Mouse (Mus musculus) gastrocnemius, adult 2 months (tissue): ENCODE results near the gene Ccl8. TPM values are rescaled to one million over a fixed set of nuclear protein-coding genes. Genes with fewer than 3 reads are reported as not detected.

Experiments used
- DNase-seq: peaks from one replicate; pipeline ENCODE4 v3.0.0; 2022
- H3K27ac ChIP-seq: fragments of 200-600 bp; 2 replicates; pipeline ENCODE4 v1.8.1; 2022; ENCODE audit warnings: mild to moderate bottlenecking
- H3K4me3 ChIP-seq: fragments of 200-600 bp; 2 replicates; pipeline ENCODE4 v1.8.1; 2022; ENCODE audit warnings: mild to moderate bottlenecking, moderate library complexity
- CTCF ChIP-seq: fragments of 200-600 bp; IDR thresholded peaks from 2 replicates; pipeline ENCODE4 v1.8.1; 2022; ENCODE audit warnings: antibody characterized with exemption, mild to moderate bottlenecking, moderate library complexity
- intact Hi-C: fragments of 180-260 bp; cut with DNase I; formaldehyde crosslinking; loops from one replicate; pipeline ENCODE4 v1.15.1; 2025
- long read RNA-seq, 2 experiments: library from polyadenylated mRNA; stranded (forward); transcript quantifications; one replicate each; pipeline ENCODE4 v2.0.0; 2021
- total RNA-seq, 2 experiments: library from RNA; stranded (reverse); gene quantifications; 2 replicates each; pipeline ENCODE4 v1.2.3; 2021

The Ccl8 gene
- not detected for total RNA-seq
- long read RNA-seq, experiment 1 = 0 reads
- long read RNA-seq, experiment 2 = 0 reads

DNA sequence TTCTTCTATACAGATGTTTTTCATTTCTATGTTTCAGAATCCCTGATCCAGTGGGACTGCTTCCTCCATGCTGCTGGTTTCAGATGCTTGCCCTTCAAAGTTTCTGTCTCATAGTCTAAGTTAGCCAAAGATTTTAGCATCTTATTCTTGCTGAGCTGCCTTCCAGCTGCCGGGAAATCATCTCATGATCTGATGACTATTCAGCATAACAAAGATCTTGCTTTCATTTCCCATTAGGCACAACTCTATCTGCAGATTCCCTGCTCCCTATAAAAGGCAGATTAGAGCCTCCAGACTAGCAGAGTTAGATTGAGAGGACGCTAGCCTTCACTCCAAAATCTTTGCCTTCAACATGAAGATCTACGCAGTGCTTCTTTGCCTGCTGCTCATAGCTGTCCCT lies at the start of gene Ccl8:
TSS of gene Ccl8 (plus strand) at position 301 of the 400 bp plus-strand sequence.
- Histone ChIP-seq H3K27ac (peak within 1 kb of the TSS; percentile 63), H3K4me3 (no peak within 1 kb of the TSS)
- intact Hi-C loops = no loop called here
- no peak for TF ChIP-seq CTCF
- no peak for DNase-seq

DNA sequence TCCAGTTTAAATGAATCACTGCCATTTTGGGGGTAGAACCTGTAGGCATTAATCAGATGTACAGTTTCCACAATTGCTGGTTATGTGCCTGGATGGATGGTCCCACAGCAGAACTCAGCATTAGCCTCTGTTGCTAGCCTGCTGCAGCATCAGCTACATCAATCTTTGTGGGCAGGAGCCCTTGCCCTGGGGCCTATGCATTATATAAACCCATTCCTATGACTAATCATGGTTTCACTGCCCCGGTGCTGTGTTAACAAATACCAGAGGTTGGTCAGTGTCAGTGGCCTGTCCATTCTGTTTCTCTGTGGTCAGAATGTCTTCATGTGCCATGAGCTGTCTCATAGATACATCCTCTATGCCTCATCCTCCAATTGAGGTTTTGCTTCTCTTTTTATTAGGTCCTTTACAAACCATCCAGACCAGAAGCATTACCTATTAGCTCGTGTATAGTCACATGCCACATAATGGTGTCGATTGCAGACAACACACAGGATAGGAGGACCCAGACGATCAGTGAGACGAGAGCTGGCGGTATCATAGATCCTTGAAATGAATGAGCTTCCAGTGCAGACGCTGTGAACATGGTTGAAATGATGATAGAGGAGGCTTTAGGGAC lies 47.9 kb upstream of the Ccl8 start:
- intact Hi-C loops = no loop called here
- no peak overlapping the region for H3K27ac ChIP-seq
- DNase-seq = no peak
- no peak overlapping the region for H3K4me3 ChIP-seq
- no peak for TF ChIP-seq CTCF

DNA sequence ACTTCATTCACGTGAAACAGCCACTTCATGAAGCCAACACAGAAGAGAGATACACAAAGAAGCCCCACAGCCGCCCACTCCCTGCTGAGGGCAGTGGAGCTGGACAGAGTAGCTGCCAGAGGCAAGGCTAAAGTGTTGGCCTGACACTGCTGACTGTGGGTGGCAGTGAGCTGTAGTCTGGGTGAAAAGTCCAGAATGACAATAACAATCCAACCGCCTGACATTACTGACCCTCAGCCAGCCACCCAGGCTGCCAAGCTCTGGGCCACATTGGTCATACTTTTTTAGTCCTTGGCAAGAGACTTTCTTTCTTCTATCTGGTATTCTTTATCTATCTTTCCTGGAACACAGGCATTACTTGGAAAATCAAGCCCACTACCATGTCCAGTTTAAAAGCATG lies 43.9 kb upstream of the Ccl8 start:
- intact Hi-C loops = no loop called here
- TF ChIP-seq CTCF = no peak
- peak; percentile 32 for DNase-seq
- no peak overlapping the region for H3K27ac ChIP-seq
- no peak overlapping the region for H3K4me3 ChIP-seq

DNA sequence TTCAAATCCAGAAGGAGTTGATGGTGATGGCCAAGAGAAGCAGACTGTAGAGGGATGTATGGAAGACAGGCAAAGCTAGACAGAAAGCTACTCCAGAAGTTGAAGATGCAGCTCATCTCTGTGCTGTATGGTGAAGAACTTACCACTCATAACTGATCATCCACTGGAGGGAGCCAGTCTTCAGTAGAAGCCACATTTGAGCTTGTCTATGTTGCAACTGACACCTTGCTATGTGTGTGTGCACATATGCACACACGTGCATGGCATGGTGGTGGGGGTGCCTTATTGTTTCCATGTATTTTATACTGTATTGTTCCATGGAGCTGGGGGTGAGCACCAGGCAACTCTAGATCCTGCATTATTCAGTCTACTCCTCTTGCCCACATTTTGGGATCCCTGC lies 42.6 kb upstream of the Ccl8 start:
- no peak overlapping the region for H3K27ac ChIP-seq
- no peak for DNase-seq
- TF ChIP-seq CTCF = peak; percentile 22; the same call in 1 of the 2 replicates
- H3K4me3 ChIP-seq = no peak overlapping the region
- intact Hi-C loops = no loop called here

DNA sequence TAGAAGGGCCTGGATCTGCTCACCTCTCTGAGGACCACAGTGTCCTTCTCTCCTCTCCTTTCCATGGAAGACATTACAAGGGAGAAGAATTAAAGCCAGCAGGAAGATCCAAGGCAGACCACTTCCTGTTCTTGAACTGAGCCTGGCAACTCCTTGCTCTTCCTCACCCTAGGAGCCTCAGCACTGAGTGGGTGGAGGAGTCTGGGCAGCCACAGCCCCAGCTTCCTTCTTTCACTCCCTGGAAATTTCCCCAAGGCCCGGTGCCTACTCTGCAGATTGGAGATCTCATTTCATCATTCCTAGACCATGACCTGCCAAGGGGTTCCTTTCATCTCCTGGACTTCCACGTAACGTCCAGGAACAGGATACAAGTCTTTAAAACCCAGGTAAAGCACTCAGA lies 42.0 kb upstream of the Ccl8 start:
- Histone ChIP-seq H3K27ac (no peak overlapping the region), H3K4me3 (no peak overlapping the region)
- no peak for DNase-seq
- intact Hi-C loops = no loop called here
- no peak for TF ChIP-seq CTCF

DNA sequence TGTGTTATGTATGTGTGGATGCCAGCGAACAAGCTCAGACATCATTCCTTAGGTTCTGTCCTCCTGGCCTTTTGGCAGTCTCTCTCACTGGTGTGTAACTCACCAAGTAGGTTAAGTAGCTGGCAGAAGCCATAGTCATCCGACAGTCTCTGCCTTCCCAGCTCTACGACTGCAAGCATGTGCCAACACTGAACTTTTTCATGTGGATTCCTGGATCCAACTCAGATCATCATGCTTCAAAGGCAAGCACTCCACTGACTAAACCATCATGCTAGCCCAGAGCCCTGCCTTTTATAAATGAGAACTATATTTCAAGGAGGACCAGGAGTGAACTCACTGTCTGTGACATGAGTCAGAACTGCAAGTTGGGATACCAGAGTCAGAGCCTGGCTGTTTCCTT lies 41.3 kb upstream of the Ccl8 start:
- no peak for DNase-seq
- Histone ChIP-seq H3K4me3 (no peak overlapping the region), H3K27ac (no peak overlapping the region)
- intact Hi-C loops = no loop called here
- no peak for TF ChIP-seq CTCF

DNA sequence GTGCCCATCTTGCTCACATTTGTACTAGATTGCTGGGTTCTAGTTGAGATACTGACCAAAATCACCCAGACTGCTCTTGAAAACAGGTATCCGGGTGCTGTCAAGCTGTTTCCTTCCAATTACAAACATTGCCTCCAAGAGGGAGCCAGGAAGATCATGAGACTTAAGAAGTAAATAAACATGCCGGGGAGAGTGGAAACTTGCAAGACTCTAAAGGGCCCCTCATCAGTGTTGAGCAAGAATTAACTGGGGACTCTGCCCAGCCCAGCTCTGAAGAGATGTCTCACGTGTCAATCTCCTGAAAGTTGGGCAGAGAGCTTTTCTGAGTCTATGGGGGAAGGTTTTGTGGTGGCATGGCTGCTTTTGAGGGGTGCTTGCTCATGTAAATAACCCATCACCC lies 38.0 kb upstream of the Ccl8 start:
- Histone ChIP-seq H3K4me3 (no peak overlapping the region), H3K27ac (no peak overlapping the region)
- DNase-seq = no peak
- TF ChIP-seq CTCF = no peak
- intact Hi-C loops = no loop called here

DNA sequence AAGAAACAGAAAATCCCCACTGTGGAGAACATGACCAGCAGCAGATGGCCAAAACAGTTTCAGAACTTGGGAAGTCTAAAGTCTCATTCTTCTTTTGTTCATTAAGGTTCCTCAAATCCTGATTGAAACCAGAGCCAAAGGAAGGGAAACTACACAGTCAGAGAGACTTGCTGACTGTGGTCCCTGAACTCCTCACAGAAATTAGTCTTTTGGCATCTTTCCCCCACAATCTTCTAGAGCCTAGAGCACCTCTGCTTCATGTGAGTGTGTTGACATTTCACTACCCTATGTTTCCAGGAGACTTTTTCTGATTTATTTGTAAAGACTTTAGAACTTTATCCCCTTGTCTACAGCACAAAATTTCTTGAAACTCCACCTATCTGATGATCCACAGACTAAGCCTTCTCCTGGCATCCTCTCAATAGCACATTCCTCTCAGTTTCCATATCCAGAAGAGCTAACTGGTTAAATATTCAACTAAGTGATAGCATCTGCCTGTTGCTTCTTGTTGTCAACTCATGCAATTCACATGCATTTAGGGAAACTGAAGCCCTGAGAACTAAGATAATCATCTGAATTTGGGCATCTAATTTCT lies 36.8 kb upstream of the Ccl8 start:
- Histone ChIP-seq H3K27ac (peak overlapping the region; percentile 36; the same call in 1 of the 2 replicates), H3K4me3 (no peak overlapping the region)
- TF ChIP-seq CTCF = no peak
- no peak for DNase-seq
- intact Hi-C loops = no loop called here

DNA sequence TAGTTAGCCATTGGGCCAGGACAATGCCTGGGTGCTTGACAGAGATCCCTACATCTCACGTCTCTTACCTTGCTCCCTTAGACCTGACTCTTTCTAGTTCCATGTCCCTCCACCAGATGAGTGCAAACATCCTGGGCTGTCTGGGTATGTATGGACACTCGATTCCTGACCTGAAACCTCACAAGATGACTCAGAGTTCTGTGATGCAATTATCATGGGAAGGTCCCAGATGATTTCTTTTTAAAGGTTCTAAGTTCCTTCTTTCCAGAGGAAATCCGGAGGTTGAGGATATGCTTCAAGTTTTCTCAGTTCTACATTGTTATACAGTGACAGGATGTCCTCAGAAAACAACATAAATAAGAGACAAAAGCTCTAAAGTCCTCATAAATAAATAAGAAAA lies 34.1 kb upstream of the Ccl8 start:
- TF ChIP-seq CTCF = no peak
- Histone ChIP-seq H3K4me3 (no peak overlapping the region), H3K27ac (no peak overlapping the region)
- DNase-seq = no peak
- intact Hi-C loops = no loop called here

DNA sequence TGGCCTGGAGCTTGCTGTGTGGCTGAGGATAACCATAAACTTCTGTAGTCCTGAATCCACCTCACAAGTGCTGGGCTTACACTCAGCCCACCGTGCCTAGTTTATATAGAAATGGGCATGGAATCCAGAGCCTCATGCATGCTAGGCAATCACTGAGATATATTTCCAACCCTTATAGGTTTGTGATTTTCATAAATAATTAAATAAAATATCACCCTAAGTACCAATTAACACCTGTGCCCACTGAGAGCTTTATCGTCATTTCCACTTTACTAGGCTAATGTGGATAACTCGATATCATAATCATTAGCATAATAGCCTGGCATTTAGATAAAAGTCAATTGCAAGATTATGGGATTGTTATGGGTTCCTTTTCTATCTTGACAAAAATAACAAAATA lies 30.6 kb upstream of the Ccl8 start:
- no peak for TF ChIP-seq CTCF
- DNase-seq = no peak
- no peak overlapping the region for H3K27ac ChIP-seq
- no peak overlapping the region for H3K4me3 ChIP-seq
- intact Hi-C loops = no loop called here

DNA sequence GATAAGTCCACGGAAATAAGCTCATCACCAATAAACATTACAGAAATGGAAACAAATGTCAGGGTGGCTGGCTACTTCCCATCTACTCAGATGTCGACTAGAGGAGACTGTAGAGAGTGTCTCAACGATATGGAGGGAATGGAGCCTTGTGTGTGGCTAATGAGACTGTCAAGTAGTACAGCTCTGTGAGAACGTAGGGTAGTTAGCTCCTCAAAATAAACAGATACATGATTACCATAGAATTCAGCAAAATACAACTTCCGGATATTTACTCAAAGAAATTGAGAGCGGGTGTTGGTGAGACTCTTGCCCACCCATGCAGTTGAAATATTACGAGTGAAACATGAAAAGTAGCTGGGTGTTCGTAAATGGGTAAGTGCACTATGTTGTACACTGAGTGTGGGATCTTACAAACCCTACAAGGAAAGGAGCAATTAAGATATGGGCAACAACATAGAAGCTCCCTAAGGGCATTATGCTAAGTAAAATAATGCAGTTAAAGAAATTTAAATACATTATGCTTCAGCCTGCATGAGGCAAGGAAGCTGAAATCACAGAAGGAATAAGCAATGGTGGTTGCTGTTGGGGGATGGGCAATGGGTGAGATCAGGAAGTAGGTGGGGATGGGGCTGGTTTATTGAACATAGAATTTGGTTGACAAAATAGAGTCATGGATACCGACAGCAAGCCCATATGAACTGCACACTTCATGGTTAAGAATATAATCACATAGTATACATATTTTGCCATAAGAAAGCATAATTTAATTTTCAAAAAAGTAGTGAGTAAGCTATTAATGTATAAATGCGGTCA lies 15.3 kb upstream of the Ccl8 start:
- no peak for TF ChIP-seq CTCF
- DNase-seq = no peak
- Histone ChIP-seq H3K27ac (no peak overlapping the region), H3K4me3 (no peak overlapping the region)
- intact Hi-C loops = no loop called here

DNA sequence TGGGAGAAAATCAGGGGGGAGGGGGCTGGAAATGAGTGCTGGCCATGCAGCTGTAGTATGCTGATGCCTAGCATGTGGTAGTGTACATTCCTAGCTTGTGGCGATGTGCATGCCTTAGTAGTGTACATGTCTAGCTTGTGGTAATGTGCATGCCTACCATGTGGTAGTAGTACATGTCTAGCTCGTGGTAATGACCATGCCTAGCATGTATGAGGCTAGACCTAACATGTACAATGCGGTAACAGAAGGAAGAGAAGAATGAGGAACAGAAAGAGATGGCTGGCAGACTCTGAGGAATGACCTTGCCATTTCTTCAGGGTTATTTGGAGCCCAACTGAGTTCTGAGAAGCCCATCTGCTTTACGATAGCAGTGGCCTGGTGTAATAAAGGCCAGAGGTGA lies 13.9 kb upstream of the Ccl8 start:
- no peak for DNase-seq
- no peak overlapping the region for H3K27ac ChIP-seq

DNA sequence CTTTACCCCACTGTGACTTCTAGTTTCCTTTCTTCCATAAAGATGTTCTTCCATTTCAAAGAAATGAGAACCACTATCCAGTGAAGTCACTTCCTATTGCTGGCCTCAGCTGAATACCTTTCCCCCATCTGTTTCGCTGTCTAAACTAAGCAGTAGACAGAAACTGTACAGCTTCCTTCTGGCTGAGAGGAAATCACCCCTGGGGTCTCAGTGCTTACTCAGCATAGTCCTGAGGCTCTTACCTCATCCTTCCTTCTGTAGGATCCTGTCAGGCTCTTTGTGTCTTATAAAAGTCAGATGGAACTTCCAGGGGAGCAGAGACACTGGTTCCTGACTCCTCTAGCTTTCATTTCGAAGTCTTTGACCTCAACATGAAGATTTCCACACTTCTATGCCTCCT lies 13.5 kb upstream of the Ccl8 start, which contains the start of gene Ccl12:
TSS of gene Ccl12 (plus strand) at position 317 of the 400 bp plus-strand sequence.
- no peak for TF ChIP-seq CTCF
- intact Hi-C loops = no loop called here
- DNase-seq = no peak
- no peak within 1 kb of the TSS for H3K27ac ChIP-seq
- no peak within 1 kb of the TSS for H3K4me3 ChIP-seq

More for the DNA sequence above, 13.9 kb upstream of the Ccl8 start:
- H3K4me3 ChIP-seq = no peak overlapping the region
- intact Hi-C loops = no loop called here
- TF ChIP-seq CTCF = no peak

DNA sequence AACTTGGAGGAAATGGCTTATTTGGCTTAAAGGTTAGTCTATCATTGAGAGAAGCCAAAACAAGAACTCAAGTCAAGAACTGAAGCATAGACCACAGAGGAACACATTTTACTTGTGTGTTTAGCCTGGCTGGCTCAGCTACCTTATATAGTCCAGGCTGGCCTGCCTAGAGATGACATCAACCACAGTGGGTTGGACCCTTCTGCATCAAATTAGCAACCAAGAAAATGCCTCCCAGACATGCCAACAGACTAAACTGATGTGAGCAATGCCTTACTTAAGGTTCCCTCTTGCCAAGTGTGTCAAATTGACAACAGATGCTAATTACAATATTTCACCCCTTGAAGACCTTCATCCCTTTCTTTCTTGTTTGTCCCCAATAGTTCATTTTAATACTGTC lies 5.4 kb upstream of the Ccl8 start:
- Histone ChIP-seq H3K4me3 (no peak overlapping the region), H3K27ac (no peak overlapping the region)
- TF ChIP-seq CTCF = no peak
- DNase-seq = no peak
- intact Hi-C loops = no loop called here
